Mouse (Mus musculus): ENCODE results near the gene Ric8a.

DNA sequence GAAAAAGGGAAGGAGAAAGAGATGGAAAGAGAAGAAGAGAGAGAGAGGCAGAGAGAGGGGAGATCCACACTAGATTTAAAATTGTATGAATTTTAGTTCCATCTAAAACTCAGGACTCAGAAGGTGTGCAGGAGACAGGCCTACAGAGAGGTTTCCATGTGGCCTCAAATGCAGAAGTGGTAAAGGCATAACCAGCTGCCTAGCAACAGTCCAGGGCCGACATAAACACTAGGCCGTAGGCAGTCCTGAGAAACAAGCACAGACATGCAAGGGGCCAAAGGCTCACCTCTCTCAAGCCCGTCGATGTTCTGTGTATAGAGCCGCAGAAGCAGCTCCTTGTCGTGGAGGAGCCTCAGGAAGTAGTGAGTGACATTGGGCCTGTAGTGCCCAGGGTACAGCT is 20.6 kb downstream of the Ric8a start:
- TF ChIP-seq CTCF (conservative IDR thresholded peaks at IDR 0.05; ENCODE audit: insufficient read depth, insufficient read length, low read depth, low read length) (no peak), POLR2A (IDR thresholded peaks at IDR 0.05; ENCODE audit: low read depth, low read length) (no peak)
